Mouse (Mus musculus) E14TG2a.4 (cell line): ENCODE measurements around the gene Ilf2.

Experiments used
- CTCF ChIP-seq: conservative IDR thresholded peaks from 2 replicates; pipeline ENCODE4 v1.5.1; 2014; ENCODE audit warnings: low read length
- POU5F1 ChIP-seq: IDR thresholded peaks from 2 replicates; pipeline ENCODE4 v1.6.1; 2014; ENCODE audit warnings: low read length, borderline replicate concordance

GRCm38 (mm10) chr3:90465081-90465685, 10.7 kb upstream of the Ilf2 start:
- TF ChIP-seq CTCF: no peak
- no peak for TF ChIP-seq POU5F1
